Mouse (Mus musculus): ENCODE measurements around the gene Mto1. TPM values are rescaled to one million over a fixed set of nuclear protein-coding genes. Genes with fewer than 3 reads are reported as not detected.
A peak's percentile ranks its signal among the peaks of the same experiment; 100 is the strongest.
"Not testable (repeated sequence)": the region's sequence is repeated elsewhere in the genome, so short reads cannot be mapped to it uniquely, and the experiment has no call there.

Gene Mto1
- total RNA-seq, 2 experiments from 2014 or later: 29.4 to 30.8 TPM

GRCm38 (mm10) chr9:78506002-78506721 lies 58.2 kb downstream of the Mto1 start:
- no peak for DNase-seq

GRCm38 (mm10) chr9:78506722-78507077 lies 58.7 kb downstream of the Mto1 start:
- no peak for DNase-seq

DNA sequence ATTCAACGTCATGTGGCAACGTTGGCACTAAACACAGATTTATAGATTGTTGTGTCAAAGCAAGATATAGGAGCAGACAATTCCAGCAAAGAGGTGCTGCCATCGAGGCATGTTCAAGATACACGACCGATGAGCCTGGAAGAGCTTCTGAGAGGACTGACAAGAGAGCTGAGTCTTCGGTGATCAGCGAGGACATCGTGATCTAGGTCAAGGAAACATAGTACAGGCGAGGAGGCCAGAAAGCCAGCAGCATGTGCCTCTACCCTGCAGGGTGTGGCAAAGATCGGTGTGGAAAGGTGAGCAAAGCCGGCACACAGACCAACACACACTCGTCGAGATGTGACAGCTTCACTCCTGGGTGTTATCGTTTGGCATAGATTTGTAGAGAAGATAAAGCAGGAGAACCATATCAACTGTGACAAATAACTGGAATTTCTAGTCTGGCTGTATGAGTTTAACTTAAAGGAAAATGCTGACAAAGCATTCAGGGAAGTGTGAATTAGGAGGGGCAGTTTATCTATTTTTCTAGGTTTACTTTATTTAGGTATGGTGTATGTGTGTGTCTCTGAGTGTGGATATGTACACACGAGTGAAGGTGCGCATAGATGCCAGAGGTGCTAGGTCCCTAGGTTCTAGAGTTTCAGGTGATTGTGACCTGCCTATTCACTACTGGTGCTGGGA lies 60.2 kb downstream of the Mto1 start:
- peak; percentile 48 to 66 for DNase-seq

- DNase-seq: no peak
Observed at GRCm38 (mm10) chr9:78511705-78512104, 63.7 kb downstream of the Mto1 start.

GRCm38 (mm10) chr9:78513776-78514500 lies 65.9 kb downstream of the Mto1 start:
- DNase-seq: peak; percentile 36 to 41

DNA sequence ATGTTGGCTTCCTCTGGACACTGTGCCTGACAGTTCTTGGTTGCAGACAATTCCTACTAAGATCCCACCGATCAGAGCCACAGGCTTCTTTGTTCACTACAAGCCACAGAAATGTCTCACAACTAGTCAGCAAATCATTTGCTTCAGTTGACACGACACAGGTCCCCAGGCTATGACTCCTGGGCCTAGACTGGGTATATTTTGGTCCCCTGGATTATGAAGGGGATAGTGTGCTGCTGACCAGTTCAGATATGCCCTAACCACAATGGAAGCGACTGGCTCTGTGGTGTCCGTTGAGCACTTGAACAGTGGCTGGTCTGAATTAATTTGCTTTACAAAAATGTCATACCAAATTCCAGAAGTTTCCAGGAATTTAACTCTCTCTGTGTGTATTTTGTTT lies 66.7 kb downstream of the Mto1 start:
- DNase-seq: no peak

GRCm38 (mm10) chr9:78516125-78516524 lies 68.1 kb downstream of the Mto1 start:
- no peak for DNase-seq

GRCm38 (mm10) chr9:78517237-78517636 lies 69.2 kb downstream of the Mto1 start:
- not testable (repeated sequence) for DNase-seq

- DNase-seq: peak; percentile 56 to 63
Observed at GRCm38 (mm10) chr9:78520127-78520779, 72.2 kb downstream of the Mto1 start.

DNA sequence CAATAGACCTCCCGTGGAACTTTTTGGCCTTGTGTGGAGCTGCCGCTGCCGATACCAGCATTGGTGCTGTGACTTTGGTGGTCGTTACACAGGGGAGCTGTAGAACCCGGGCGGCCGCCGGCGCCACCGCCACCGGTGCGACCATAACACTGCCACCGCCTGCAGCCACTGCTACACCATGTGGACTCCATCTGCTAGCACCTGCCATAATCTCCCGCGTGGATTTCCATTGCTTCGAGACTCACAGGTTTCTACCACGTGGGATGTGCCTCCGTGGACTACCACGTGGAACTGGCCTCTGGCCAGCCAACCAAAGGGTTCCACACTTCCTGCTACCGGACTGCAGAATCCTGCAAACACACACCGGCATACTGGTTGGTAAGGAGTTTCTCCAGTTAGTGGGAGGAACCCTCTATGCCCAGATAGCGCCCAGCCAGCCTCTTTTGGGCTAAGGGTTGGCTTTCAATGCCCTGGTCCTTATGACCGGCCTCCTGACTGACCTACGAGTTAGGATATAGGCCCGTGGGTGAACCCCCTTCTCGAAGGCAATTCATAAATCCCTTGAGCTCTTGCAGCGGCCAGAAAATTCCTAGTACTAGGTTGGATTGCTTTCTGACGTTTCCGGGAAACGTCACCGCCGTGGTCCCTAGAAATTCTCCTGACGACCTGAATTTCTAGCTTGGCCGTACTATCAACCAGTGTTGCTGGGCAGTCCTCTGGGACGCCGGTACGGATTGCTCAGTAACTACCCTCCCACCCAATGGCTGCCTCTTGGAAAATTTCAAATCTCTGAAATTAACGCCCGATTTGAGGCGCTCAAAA lies 73.0 kb downstream of the Mto1 start:
- DNase-seq: peak; percentile 68 to 77

- DNase-seq: peak; percentile 30 to 42
Observed at GRCm38 (mm10) chr9:78521689-78522088, 73.7 kb downstream of the Mto1 start.

Small RNA genes lying within 50 kb of the gene (microRNA-seq; reads per million reads assigned to microRNA genes)
- not detected for gene Gm26377

Other genes with a start within 250 kb of the Mto1 start
- gene Gsta1, start 217.6 kb upstream of the Mto1 start, total RNA-seq (2021): 1 to 10 TPM in 1 of 2 experiments, not detected in 1; 1.1 TPM
- gene Gm3776, start 191.1 kb upstream of the Mto1 start, total RNA-seq (2021): not detected
- gene Gm10639, start 158.3 kb upstream of the Mto1 start, total RNA-seq (2021): not detected
- gene Omt2a, start 133.4 kb upstream of the Mto1 start, total RNA-seq (2021): not detected
- not detected for gene Omt2b, start 120.6 kb upstream of the Mto1 start, total RNA-seq (2021)
- 1 to 10 TPM in 1 of 2 experiments, not detected in 1; 9.2 TPM for gene Gsta2, start 92.4 kb upstream of the Mto1 start, total RNA-seq (2021)
- not detected for gene Dppa5a, start 80.0 kb upstream of the Mto1 start, total RNA-seq (2021)
- gene Ooep, start 69.5 kb upstream of the Mto1 start, total RNA-seq (2021): not detected
- gene Ddx43, start 52.4 kb upstream of the Mto1 start, total RNA-seq (2021): not detected
- gene Cgas, start 5.0 kb upstream of the Mto1 start, total RNA-seq (2021): 1 to 10 TPM in 1 of 2 experiments, under 1 TPM in 1; 0.69 to 1.4 TPM
- gene Gm17324, start 578 bp downstream of the Mto1 start, total RNA-seq (2021): under 1 TPM in 1 of 2 experiments, not detected in 1; 0.30 TPM
- gene Eef1a1, start 40.9 kb downstream of the Mto1 start, total RNA-seq (2021): 1,000 to 10,000 TPM; 6,718 to 6,967 TPM
- gene Slc17a5, start 139.8 kb downstream of the Mto1 start, total RNA-seq (2021): 10 to 100 TPM in 1 of 2 experiments, 1 to 10 TPM in 1; 7.4 to 16.4 TPM
- gene Cd109, start 167.3 kb downstream of the Mto1 start, total RNA-seq (2021): under 1 TPM; 0.26 to 0.30 TPM